Mouse (Mus musculus) ES-E14 (cell line): ENCODE data around the gene Ccni. TPM values are rescaled to one million over a fixed set of nuclear protein-coding genes. Genes with fewer than 3 reads are reported as not detected.

ENCODE experiments used
- DNase-seq: peaks from one replicate; pipeline ENCODE4 v3.0.0-alpha.2; 2013; ENCODE audit warnings: low read depth, low spot score
- H3K27ac ChIP-seq: 2 replicates; pipeline ENCODE4 v1.5.1; 2012; ENCODE audit warnings: low read depth, mild to moderate bottlenecking, low read length, moderate library complexity, mixed read lengths; ENCODE audit not compliant: poor library complexity, insufficient read depth, severe bottlenecking
- H3K36me3 ChIP-seq: 2 replicates; pipeline ENCODE4 v1.6.1; 2012; ENCODE audit warnings: mild to moderate bottlenecking, low read length, moderate library complexity, mixed read lengths; ENCODE audit not compliant: control insufficient read depth, poor library complexity, insufficient read depth, severe bottlenecking
- H3K4me1 ChIP-seq, 2 experiments: fragments of 150-350 bp in 1 of 2; sonication (generic) in 1 of 2; 2 replicates each; pipeline ENCODE4 v1.6.1; 2012; ENCODE audit warnings: low read length in 2 of 2, mild to moderate bottlenecking in 1 of 2, mixed read lengths in 1 of 2; ENCODE audit not compliant: control insufficient read depth in 2 of 2, insufficient read depth in 2 of 2, poor library complexity in 1 of 2
- H3K4me3 ChIP-seq, 2 experiments: fragments of 150-350 bp in 1 of 2; sonication (generic) in 1 of 2; 2 replicates each; pipeline ENCODE4 v1.5.1; 2012; ENCODE audit warnings: low read length in 2 of 2, low read depth in 1 of 2, mild to moderate bottlenecking in 1 of 2, mixed read lengths in 1 of 2; ENCODE audit not compliant: insufficient read depth in 1 of 2, poor library complexity in 1 of 2, severe bottlenecking in 1 of 2
- H3K9ac ChIP-seq: 2 replicates; pipeline ENCODE4 v1.6.1; 2012; ENCODE audit warnings: low read depth, mild to moderate bottlenecking, low read length, mixed read lengths; ENCODE audit not compliant: poor library complexity, insufficient read depth, severe bottlenecking
- H3K9me3 ChIP-seq: fragments of 150-350 bp; sonication (generic); 2 replicates; pipeline ENCODE4 v1.6.1; 2012; ENCODE audit warnings: low read depth, mild to moderate bottlenecking, low read length; ENCODE audit not compliant: control insufficient read depth, insufficient read depth
- CHD2 ChIP-seq: IDR thresholded peaks from 2 replicates; pipeline ENCODE4 v1.6.1; 2014; ENCODE audit warnings: mild to moderate bottlenecking, low read depth, low read length, inconsistent platforms
- HCFC1 ChIP-seq: IDR thresholded peaks from 2 replicates; pipeline ENCODE4 v1.6.1; 2012; ENCODE audit warnings: low read length, inconsistent platforms, borderline replicate concordance; ENCODE audit not compliant: insufficient read depth
- MAFK ChIP-seq: IDR thresholded peaks from 2 replicates; pipeline ENCODE4 v1.6.1; 2014; ENCODE audit warnings: mild to moderate bottlenecking, low read depth, low read length, inconsistent platforms; ENCODE audit not compliant: insufficient read depth
- ZC3H11A ChIP-seq: IDR thresholded peaks from 2 replicates; pipeline ENCODE4 v1.6.1; 2012; ENCODE audit warnings: low read depth, mild to moderate bottlenecking, inconsistent platforms, low read length, borderline replicate concordance
- ZNF384 ChIP-seq: IDR thresholded peaks from 2 replicates; pipeline ENCODE4 v1.6.1; 2012; ENCODE audit warnings: low read depth, low read length, inconsistent platforms
- in situ Hi-C, 2 experiments: fragments of 600-800 bp; cut with MboI; formaldehyde crosslinking; loops; one replicate each; pipeline ENCODE4 v1.15.1; 2025; ENCODE audit warnings: low sequenced_read_pairs in 2 of 2, inconsistent platforms in 1 of 2; ENCODE audit not compliant: unreplicated experiment in 2 of 2
- total RNA-seq: library from RNA; depleted of rRNA; stranded (reverse); fragments of 300-350 nt; gene quantifications from 2 replicates; pipeline ENCODE4 v1.2.3, GENCODE M21; 2012

Gene Ccni
- total RNA-seq, 1 experiment = 46.5 TPM

GRCm38 (mm10) chr5:93245280-93245679, 39.0 kb upstream of the Ccni start:
- in situ Hi-C loops = no loop called here
- no peak overlapping the region for H3K27ac ChIP-seq
- H3K4me1 ChIP-seq = no peaks in the 10 kb centered on the region
- H3K9me3 ChIP-seq = no peaks in the 10 kb centered on the region
- no peak for DNase-seq
- no peak overlapping the region for H3K9ac ChIP-seq
- H3K36me3 ChIP-seq = no peaks in the 10 kb centered on the region
- no peak for TF ChIP-seq MAFK
- H3K4me3 ChIP-seq = no peak overlapping the region

GRCm38 (mm10) chr5:93239590-93240544, 33.6 kb upstream of the Ccni start:
- no peak overlapping the region for H3K4me3 ChIP-seq
- in situ Hi-C loops = no loop called here
- DNase-seq = no peak
- no peaks in the 10 kb centered on the region for H3K9me3 ChIP-seq
- TF ChIP-seq ZNF384 = no peak
- no peak for TF ChIP-seq MAFK
- no peak for TF ChIP-seq HCFC1
- no peak for TF ChIP-seq CHD2
- TF ChIP-seq ZC3H11A = no peak
- no peak overlapping the region for H3K9ac ChIP-seq
- no peak overlapping the region for H3K27ac ChIP-seq
- H3K36me3 ChIP-seq = no peaks in the 10 kb centered on the region
- H3K4me1 ChIP-seq = no peaks in the 10 kb centered on the region

GRCm38 (mm10) chr5:93236541-93236940, 30.2 kb upstream of the Ccni start:
- no peaks in the 10 kb centered on the region for H3K9me3 ChIP-seq
- no peak overlapping the region for H3K27ac ChIP-seq
- H3K4me1 ChIP-seq = no peaks in the 10 kb centered on the region
- no peak overlapping the region for H3K4me3 ChIP-seq
- H3K36me3 ChIP-seq = no peaks in the 10 kb centered on the region
- no peak for DNase-seq
- in situ Hi-C loops = no loop called here
- TF ChIP-seq ZC3H11A (no peak), MAFK (no peak), HCFC1 (no peak), ZNF384 (no peak), CHD2 (no peak)
- no peak overlapping the region for H3K9ac ChIP-seq

GRCm38 (mm10) chr5:93235888-93236287, 29.6 kb upstream of the Ccni start:
- H3K36me3 ChIP-seq = no peaks in the 10 kb centered on the region
- in situ Hi-C loops = no loop called here
- no peak overlapping the region for H3K4me3 ChIP-seq
- H3K9ac ChIP-seq = no peak overlapping the region
- no peak overlapping the region for H3K27ac ChIP-seq
- no peak for TF ChIP-seq HCFC1
- H3K9me3 ChIP-seq = no peaks in the 10 kb centered on the region
- H3K4me1 ChIP-seq = no peaks in the 10 kb centered on the region
- DNase-seq = no peak

GRCm38 (mm10) chr5:93234605-93235004, 28.3 kb upstream of the Ccni start:
- no peaks in the 10 kb centered on the region for H3K36me3 ChIP-seq
- no peaks in the 10 kb centered on the region for H3K4me1 ChIP-seq
- in situ Hi-C loops = no loop called here
- DNase-seq = no peak
- H3K4me3 ChIP-seq = no peak overlapping the region
- no peaks in the 10 kb centered on the region for H3K9me3 ChIP-seq
- TF ChIP-seq ZNF384 (no peak), ZC3H11A (no peak), CHD2 (no peak), HCFC1 (no peak), MAFK (no peak)
- H3K9ac ChIP-seq = no peak overlapping the region
- H3K27ac ChIP-seq = no peak overlapping the region
